Mouse (Mus musculus): ENCODE results near the gene Gm14085. TPM values are rescaled to one million over a fixed set of nuclear protein-coding genes. Genes with fewer than 3 reads are reported as not detected.
"Not testable (repeated sequence)": the region's sequence is repeated elsewhere in the genome, so short reads cannot be mapped to it uniquely, and the experiment has no call there.

Gm14085 gene
- polyA plus RNA-seq, 1 experiment = not detected

DNA sequence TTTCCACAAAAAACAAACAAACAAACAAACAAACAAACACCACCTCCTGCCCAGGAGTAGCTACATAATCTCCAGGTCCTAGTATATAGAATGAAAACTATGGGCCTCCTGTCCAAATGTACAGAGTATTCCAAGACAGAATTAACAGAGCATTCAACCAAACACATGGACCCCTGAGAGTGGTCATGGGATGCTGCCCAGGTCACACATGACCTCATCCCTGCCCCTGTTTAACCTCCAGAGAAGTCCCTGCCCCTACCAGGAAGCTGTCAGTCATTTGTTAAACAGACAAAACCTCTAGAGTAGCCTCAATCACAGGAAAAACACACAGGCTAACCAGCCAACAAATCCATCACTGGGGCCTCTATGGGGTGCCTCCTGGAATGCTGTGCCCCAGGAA is 8.2 kb upstream of the Gm14085 start:
- TF ChIP-seq GATA1 (IDR thresholded peaks at IDR 0.05; ENCODE audit: low read length) (no peak), TAL1 (IDR thresholded peaks at IDR 0.05; ENCODE audit: low read length) (no peak)

DNA sequence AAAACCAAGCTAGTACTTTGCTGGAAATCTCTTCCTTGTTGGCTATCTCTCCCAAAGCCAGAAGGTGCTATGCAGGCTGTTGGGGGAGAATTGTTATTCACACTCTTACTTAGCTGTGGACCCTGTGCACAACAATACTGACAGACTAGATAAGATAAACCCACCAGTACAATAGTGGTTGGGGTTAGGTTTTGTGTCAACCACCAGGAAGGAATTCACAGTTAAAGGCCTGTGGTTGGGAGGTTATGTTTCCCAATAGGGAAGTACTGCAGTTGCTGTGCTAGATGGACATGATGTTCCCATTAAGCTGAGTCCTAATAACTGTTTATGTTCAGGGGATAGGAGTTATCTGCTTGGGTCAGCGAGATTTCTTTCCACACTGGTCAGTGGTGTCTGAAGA is 954 bp upstream of the Gm14085 start:
- H3K36me3 ChIP-seq (ENCODE audit: control insufficient read depth); H3K9me3 ChIP-seq (ENCODE audit: control insufficient read depth, low read length); H3K4me3 ChIP-seq (replicated peaks); H3K4me1 ChIP-seq (ENCODE audit: control insufficient read depth); H3K27me3 ChIP-seq (ENCODE audit: control insufficient read depth): not testable (repeated sequence)

More for the DNA sequence above, 8.2 kb upstream of the Gm14085 start:
- Histone ChIP-seq H3K36me3 (ENCODE audit: control insufficient read depth) (no peaks in the 10 kb centered on the region), H3K4me1 (ENCODE audit: control insufficient read depth) (no peaks in the 10 kb centered on the region), H3K9me3 (ENCODE audit: control insufficient read depth, low read length) (no peaks in the 10 kb centered on the region), H3K27me3 (ENCODE audit: control insufficient read depth) (no peaks in the 10 kb centered on the region), H3K4me3 (replicated peaks) (no peak overlapping the region)

DNA sequence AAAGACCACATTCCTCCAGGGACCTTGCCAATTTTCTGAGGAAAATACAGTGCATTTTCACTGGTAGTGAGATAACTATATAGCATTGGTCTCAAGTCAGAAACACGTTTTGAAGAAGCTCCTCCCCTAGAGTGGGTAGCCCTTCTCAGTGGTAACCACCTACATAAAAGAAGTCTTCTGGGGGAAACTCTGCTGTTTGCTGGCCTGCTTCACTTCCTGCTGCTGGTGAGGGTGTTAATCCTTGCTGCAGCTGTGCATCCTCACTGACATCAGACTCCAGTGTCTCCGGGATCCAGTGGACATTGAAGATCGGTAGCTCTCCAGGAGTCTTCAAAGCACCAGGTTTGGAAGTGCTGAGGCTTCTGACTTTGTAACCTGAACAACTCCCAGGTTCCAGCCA is 913 bp downstream of the Gm14085 start:
- not testable (repeated sequence) for H3K4me3 ChIP-seq (replicated peaks); H3K36me3 ChIP-seq (ENCODE audit: control insufficient read depth); H3K9me3 ChIP-seq (ENCODE audit: control insufficient read depth, low read length); H3K4me1 ChIP-seq (ENCODE audit: control insufficient read depth); H3K27me3 ChIP-seq (ENCODE audit: control insufficient read depth)

DNA sequence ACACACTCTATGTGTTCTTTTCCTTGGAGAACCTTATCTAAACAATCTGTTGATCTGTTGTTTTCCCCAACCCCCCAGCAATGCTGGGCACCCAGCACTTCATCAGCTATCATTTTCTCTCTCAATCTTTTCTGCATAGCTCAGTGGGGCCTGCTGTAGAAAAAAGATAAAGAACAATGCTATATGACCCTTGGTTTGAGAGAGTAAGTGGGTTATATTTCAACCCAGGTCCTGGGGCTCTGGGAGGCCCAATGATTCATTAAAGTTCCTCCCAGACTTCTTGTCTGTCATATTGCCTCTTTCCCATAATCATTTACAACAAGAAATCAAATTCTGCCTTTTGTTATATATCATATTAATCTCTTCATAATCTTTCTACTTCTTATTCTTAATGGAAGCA is 1.4 kb downstream of the Gm14085 start:
- not testable (repeated sequence) for H3K9me3 ChIP-seq (ENCODE audit: control insufficient read depth, low read length); H3K4me1 ChIP-seq (ENCODE audit: control insufficient read depth); H3K4me3 ChIP-seq (replicated peaks); H3K27me3 ChIP-seq (ENCODE audit: control insufficient read depth); H3K36me3 ChIP-seq (ENCODE audit: control insufficient read depth)

DNA sequence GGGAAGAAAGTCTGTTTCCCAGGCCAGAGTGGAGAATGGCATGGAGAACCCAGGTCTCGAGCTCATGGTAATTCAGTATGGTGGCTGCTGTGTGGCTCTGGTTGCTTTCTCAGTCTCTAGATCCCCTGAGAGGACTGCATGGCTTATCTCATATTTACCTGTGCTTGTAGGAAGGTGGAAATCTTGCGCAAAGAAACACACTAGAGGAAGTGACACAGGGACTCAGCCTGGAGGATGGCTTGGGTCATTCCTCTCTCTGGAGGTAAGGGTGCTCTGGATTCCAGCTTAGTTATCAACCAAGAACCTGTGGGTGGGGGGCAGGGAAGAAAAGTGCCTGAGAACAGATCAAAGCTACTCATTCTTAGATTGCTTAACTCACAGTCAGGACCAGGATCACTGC is 1.9 kb downstream of the Gm14085 start:
- Histone ChIP-seq H3K27me3 (ENCODE audit: control insufficient read depth) (no peaks in the 10 kb centered on the region), H3K9me3 (ENCODE audit: control insufficient read depth, low read length) (no peaks in the 10 kb centered on the region), H3K36me3 (ENCODE audit: control insufficient read depth) (no peaks in the 10 kb centered on the region), H3K4me3 (replicated peaks) (no peak overlapping the region), H3K4me1 (ENCODE audit: control insufficient read depth) (no peaks in the 10 kb centered on the region)
- no peak for TF ChIP-seq GATA1 (IDR thresholded peaks at IDR 0.05; ENCODE audit: low read length)
- no peak for TF ChIP-seq TAL1 (IDR thresholded peaks at IDR 0.05; ENCODE audit: low read length)

DNA sequence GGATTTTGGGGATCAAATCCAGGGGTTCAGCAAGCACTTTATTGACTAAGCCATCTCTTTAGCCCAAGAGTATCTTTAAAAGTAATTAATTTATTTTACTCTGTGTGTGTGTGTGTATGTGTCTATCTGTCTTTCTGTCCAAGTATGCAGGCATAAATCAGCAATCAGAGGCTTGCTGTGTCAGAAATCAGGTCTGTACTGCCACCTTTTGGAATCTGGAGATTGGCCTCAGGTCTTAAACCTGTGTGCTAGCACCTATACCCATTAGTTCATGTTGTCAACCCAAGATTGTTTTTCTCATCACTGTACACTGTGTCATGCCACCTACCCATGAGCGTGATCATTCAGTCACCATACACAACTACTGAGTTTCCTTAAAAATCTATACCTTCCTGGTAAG is 45.0 kb downstream of the Gm14085 start:
- H3K9me3 ChIP-seq (ENCODE audit: control insufficient read depth, low read length); H3K4me1 ChIP-seq (ENCODE audit: control insufficient read depth); H3K36me3 ChIP-seq (ENCODE audit: control insufficient read depth); H3K4me3 ChIP-seq (replicated peaks); H3K27me3 ChIP-seq (ENCODE audit: control insufficient read depth): not testable (repeated sequence)

DNA sequence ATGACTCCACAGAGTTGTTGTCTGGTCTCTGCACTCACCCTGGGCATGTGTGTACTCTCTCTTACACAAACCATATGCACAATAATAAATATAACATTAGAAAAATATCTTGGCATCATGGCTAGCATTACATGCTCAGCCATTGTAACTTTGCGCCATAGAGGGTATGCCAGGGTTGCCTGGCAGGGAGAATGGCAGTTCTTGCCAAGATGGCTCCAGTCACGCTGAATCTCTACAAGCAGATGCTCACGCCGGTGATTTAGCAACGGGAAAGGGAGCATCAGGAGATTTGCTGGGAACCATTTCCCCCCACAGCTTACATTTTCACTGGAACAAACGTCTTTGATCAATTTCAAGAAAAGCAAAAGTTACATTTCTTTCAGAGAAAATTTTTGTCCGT is 46.5 kb downstream of the Gm14085 start:
- H3K4me3 ChIP-seq (replicated peaks) = no peak overlapping the region
- TF ChIP-seq TAL1 (IDR thresholded peaks at IDR 0.05; ENCODE audit: low read length) (no peak), GATA1 (IDR thresholded peaks at IDR 0.05; ENCODE audit: low read length) (no peak)
- no peaks in the 10 kb centered on the region for H3K4me1 ChIP-seq (ENCODE audit: control insufficient read depth)
- H3K27me3 ChIP-seq (ENCODE audit: control insufficient read depth) = no peaks in the 10 kb centered on the region
- no peaks in the 10 kb centered on the region for H3K36me3 ChIP-seq (ENCODE audit: control insufficient read depth)
- H3K9me3 ChIP-seq (ENCODE audit: control insufficient read depth, low read length) = no peaks in the 10 kb centered on the region

DNA sequence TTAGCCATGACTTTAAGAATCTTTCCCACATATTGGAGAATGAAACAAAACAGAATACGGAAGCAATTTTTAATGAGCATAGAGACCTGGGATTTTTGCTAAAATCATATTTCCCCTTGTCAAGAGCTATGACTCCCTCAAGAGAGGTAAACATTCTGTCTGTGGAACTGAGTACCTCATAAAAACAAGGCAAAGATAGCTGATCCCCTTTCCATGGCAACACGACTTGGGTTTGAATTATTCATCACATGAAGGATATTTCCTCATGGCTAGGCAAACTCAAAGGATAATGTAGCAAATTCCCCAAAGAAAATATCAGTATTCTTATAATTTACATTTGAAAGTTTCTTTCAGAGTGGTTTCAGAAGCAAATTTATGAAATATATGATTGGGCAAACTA is 47.0 kb downstream of the Gm14085 start:
- H3K36me3 ChIP-seq (ENCODE audit: control insufficient read depth) = no peaks in the 10 kb centered on the region
- no peak for TF ChIP-seq TAL1 (IDR thresholded peaks at IDR 0.05; ENCODE audit: low read length)
- no peaks in the 10 kb centered on the region for H3K4me1 ChIP-seq (ENCODE audit: control insufficient read depth)
- H3K27me3 ChIP-seq (ENCODE audit: control insufficient read depth) = no peaks in the 10 kb centered on the region
- no peak overlapping the region for H3K4me3 ChIP-seq (replicated peaks)
- H3K9me3 ChIP-seq (ENCODE audit: control insufficient read depth, low read length) = no peaks in the 10 kb centered on the region

DNA sequence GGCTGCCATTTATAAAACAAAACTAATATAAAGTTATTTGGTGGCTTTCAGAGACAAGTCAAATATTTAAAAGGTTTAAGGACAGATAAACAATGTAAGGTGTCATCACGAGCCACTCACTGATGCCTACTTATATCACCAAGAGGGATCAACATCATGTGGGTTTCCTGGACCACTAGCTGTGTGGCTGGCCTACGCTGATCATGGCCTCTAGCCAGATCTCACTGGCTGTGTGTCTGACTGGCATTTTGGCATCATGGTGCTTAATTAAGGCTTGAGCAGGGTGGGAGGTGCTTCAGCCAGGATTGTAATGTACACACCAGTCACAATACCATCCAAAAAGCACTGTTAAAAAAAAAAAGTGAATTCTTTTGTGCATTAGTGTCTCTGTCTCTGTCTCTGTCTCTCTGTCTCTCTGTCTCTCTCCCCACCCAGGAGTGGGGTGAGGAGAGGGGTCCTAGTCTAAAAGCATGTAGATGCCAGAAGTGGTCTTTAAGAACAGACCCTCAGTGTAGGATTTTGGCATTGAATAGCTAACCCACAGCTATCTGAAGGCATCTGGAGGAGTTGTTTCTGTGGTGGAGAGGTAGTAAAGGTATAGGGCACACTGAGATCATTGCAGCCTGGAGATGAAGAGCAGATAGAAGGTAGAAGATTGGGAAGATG is 47.5 kb downstream of the Gm14085 start:
- Histone ChIP-seq H3K27me3 (ENCODE audit: control insufficient read depth) (no peaks in the 10 kb centered on the region), H3K9me3 (ENCODE audit: control insufficient read depth, low read length) (no peaks in the 10 kb centered on the region)
- no peak for TF ChIP-seq GATA1 (IDR thresholded peaks at IDR 0.05; ENCODE audit: low read length)
- no peak for TF ChIP-seq TAL1 (IDR thresholded peaks at IDR 0.05; ENCODE audit: low read length)

DNA sequence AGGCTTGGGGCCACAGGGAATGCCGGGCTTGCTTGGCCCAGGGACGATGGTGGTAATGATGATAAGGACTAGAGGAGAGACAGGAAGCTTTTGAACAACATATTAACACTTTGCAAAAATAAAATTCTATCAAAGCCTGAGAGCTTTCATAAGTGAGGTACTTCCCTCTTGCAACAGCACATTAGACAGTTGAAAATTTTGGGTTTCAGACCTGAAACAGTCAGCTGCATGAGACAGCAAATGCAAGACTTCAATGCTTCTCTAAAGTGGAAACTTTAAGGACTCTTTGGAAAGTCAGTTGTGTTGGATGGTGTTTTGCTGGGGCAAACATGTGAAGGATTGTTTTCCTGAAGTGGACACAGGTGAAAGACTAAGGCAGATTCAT is 48.1 kb downstream of the Gm14085 start:
- Histone ChIP-seq H3K36me3 (ENCODE audit: control insufficient read depth) (no peaks in the 10 kb centered on the region), H3K4me3 (replicated peaks) (no peak overlapping the region), H3K9me3 (ENCODE audit: control insufficient read depth, low read length) (no peaks in the 10 kb centered on the region), H3K4me1 (ENCODE audit: control insufficient read depth) (no peaks in the 10 kb centered on the region), H3K27me3 (ENCODE audit: control insufficient read depth) (no peaks in the 10 kb centered on the region)
- TF ChIP-seq GATA1 (IDR thresholded peaks at IDR 0.05; ENCODE audit: low read length) = no peak
- no peak for TF ChIP-seq TAL1 (IDR thresholded peaks at IDR 0.05; ENCODE audit: low read length)

More for the DNA sequence above, 47.5 kb downstream of the Gm14085 start:
- no peak overlapping the region for H3K4me3 ChIP-seq (replicated peaks)
- H3K4me1 ChIP-seq (ENCODE audit: control insufficient read depth) = no peaks in the 10 kb centered on the region
- no peaks in the 10 kb centered on the region for H3K36me3 ChIP-seq (ENCODE audit: control insufficient read depth)

Data from erythroblast, embryonic 14.5 days (primary cell).